Mouse (Mus musculus): ENCODE data around the gene Moap1. TPM values are rescaled to one million over a fixed set of nuclear protein-coding genes. Genes with fewer than 3 reads are reported as not detected.

Gene Moap1
- total RNA-seq (2021) = 10 to 100 TPM; 25.2 to 26.3 TPM

GRCm38 (mm10) chr12:102743589-102744574, at the start of gene Moap1, which contains the start of gene Tmem251:
Moap1 (minus strand) TSS chr12:102743661.
Tmem251 (plus strand) TSS chr12:102743762.
- peak; percentile 79 to 87 for DNase-seq (ENCODE audit: extremely low spot score in 1 of 2, low spot score in 1 of 2)

- DNase-seq (ENCODE audit: extremely low spot score in 1 of 2, low spot score in 1 of 2) = no peak
These were observed 44.5 kb upstream of the Moap1 start for GRCm38 (mm10) chr12:102787927-102788326.

GRCm38 (mm10) chr12:102785593-102785985, 42.1 kb upstream of the Moap1 start:
- no peak for DNase-seq (ENCODE audit: extremely low spot score in 1 of 2, low spot score in 1 of 2)

GRCm38 (mm10) chr12:102784899-102785592, 41.6 kb upstream of the Moap1 start:
- no peak for DNase-seq (ENCODE audit: extremely low spot score in 1 of 2, low spot score in 1 of 2)

GRCm38 (mm10) chr12:102782841-102783240, 39.4 kb upstream of the Moap1 start:
- no peak for DNase-seq (ENCODE audit: extremely low spot score in 1 of 2, low spot score in 1 of 2)

- DNase-seq (ENCODE audit: extremely low spot score in 1 of 2, low spot score in 1 of 2) = no peak
These were observed 36.0 kb upstream of the Moap1 start for GRCm38 (mm10) chr12:102779452-102779851.

- DNase-seq (ENCODE audit: extremely low spot score in 1 of 2, low spot score in 1 of 2) = no peak
These were observed 34.7 kb upstream of the Moap1 start for GRCm38 (mm10) chr12:102778151-102778550.

- DNase-seq (ENCODE audit: extremely low spot score in 1 of 2, low spot score in 1 of 2) = no peak
These were observed 32.6 kb upstream of the Moap1 start for GRCm38 (mm10) chr12:102776035-102776434.

GRCm38 (mm10) chr12:102772676-102773075, 29.2 kb upstream of the Moap1 start:
- no peak for DNase-seq (ENCODE audit: extremely low spot score in 1 of 2, low spot score in 1 of 2)

GRCm38 (mm10) chr12:102771601-102772000, 28.1 kb upstream of the Moap1 start:
- DNase-seq (ENCODE audit: extremely low spot score in 1 of 2, low spot score in 1 of 2) = no peak

- DNase-seq (ENCODE audit: extremely low spot score in 1 of 2, low spot score in 1 of 2) = no peak
These were observed 25.5 kb upstream of the Moap1 start for GRCm38 (mm10) chr12:102769000-102769399.

GRCm38 (mm10) chr12:102763696-102764095, 20.2 kb upstream of the Moap1 start:
- DNase-seq (ENCODE audit: extremely low spot score in 1 of 2, low spot score in 1 of 2) = no peak

GRCm38 (mm10) chr12:102761668-102762067, 18.2 kb upstream of the Moap1 start:
- DNase-seq (ENCODE audit: extremely low spot score in 1 of 2, low spot score in 1 of 2) = no peak

GRCm38 (mm10) chr12:102758936-102759335, 15.5 kb upstream of the Moap1 start:
- DNase-seq (ENCODE audit: extremely low spot score in 1 of 2, low spot score in 1 of 2) = no peak

- DNase-seq (ENCODE audit: extremely low spot score in 1 of 2, low spot score in 1 of 2) = no peak
These were observed 14.9 kb upstream of the Moap1 start, which contains the start of gene Gm20604 for GRCm38 (mm10) chr12:102758403-102758756. Gm20604 (minus strand) TSS chr12:102758672.

- peak; percentile 85 to 93 for DNase-seq (ENCODE audit: extremely low spot score in 1 of 2, low spot score in 1 of 2)
These were observed 14.4 kb upstream of the Moap1 start, which contains the start of the genes Gm28051, Gon7 and Ubr7 for GRCm38 (mm10) chr12:102757689-102758402. Gm28051 (minus strand) TSS chr12:102757765. Gon7 (minus strand) TSS chr12:102757803. Ubr7 (plus strand) TSS chr12:102757967.

- DNase-seq (ENCODE audit: extremely low spot score in 1 of 2, low spot score in 1 of 2) = no peak
These were observed 13.7 kb upstream of the Moap1 start for GRCm38 (mm10) chr12:102757055-102757688.

GRCm38 (mm10) chr12:102756304-102756703, 12.8 kb upstream of the Moap1 start:
- no peak for DNase-seq (ENCODE audit: extremely low spot score in 1 of 2, low spot score in 1 of 2)

GRCm38 (mm10) chr12:102748256-102748655, 4.8 kb upstream of the Moap1 start:
- no peak for DNase-seq (ENCODE audit: extremely low spot score in 1 of 2, low spot score in 1 of 2)

- no peak for DNase-seq (ENCODE audit: extremely low spot score in 1 of 2, low spot score in 1 of 2)
These were observed 1.4 kb upstream of the Moap1 start for GRCm38 (mm10) chr12:102744839-102745238.
